Mouse (Mus musculus): ENCODE measurements at regions not wholly inside any gene's neighbourhood (a gene's known extent, or its start where the extent isn't known, plus 50 kb on each side); places are given as distances from the start of the nearest gene placed in this dataset.

- no peak for DNase-seq (ENCODE audit: low read depth)
These were observed 215.8 kb downstream of the Galc start for GRCm38 (mm10) chr12:98043436-98043835.

GRCm38 (mm10) chr12:98039677-98040076, 219.6 kb downstream of the Galc start:
- DNase-seq (ENCODE audit: low read depth): no peak

- DNase-seq (ENCODE audit: low read depth): no peak
These were observed 235.6 kb downstream of the Galc start for GRCm38 (mm10) chr12:98023655-98024054.

GRCm38 (mm10) chr12:98014607-98015278, 244.5 kb downstream of the Galc start:
- no peak for DNase-seq (ENCODE audit: low read depth)

GRCm38 (mm10) chr12:98009175-98009574, 250.1 kb downstream of the Galc start:
- no peak for DNase-seq (ENCODE audit: low read depth)

- DNase-seq (ENCODE audit: low read depth): peak; percentile 15
These were observed 253.4 kb downstream of the Galc start for GRCm38 (mm10) chr12:98005671-98006469.

GRCm38 (mm10) chr12:98002217-98002616, 257.0 kb downstream of the Galc start:
- DNase-seq (ENCODE audit: low read depth): no peak

- no peak for DNase-seq (ENCODE audit: low read depth)
These were observed 264.4 kb downstream of the Galc start for GRCm38 (mm10) chr12:97994884-97995283.

- no peak for DNase-seq (ENCODE audit: low read depth)
These were observed 265.3 kb downstream of the Galc start for GRCm38 (mm10) chr12:97993937-97994336.

GRCm38 (mm10) chr12:97983390-97983789, 275.9 kb downstream of the Galc start:
- DNase-seq (ENCODE audit: low read depth): no peak

GRCm38 (mm10) chr12:97978668-97979067, 280.6 kb downstream of the Galc start:
- DNase-seq (ENCODE audit: low read depth): no peak

GRCm38 (mm10) chr12:97978178-97978651, 281.0 kb downstream of the Galc start:
- DNase-seq (ENCODE audit: low read depth): no peak

GRCm38 (mm10) chr12:97977633-97978032, 281.6 kb downstream of the Galc start:
- DNase-seq (ENCODE audit: low read depth): no peak

- no peak for DNase-seq (ENCODE audit: low read depth)
These were observed 285.2 kb downstream of the Galc start for GRCm38 (mm10) chr12:97973909-97974510.

GRCm38 (mm10) chr12:97957201-97957600, 302.1 kb downstream of the Galc start:
- DNase-seq (ENCODE audit: low read depth): no peak

GRCm38 (mm10) chr12:97953336-97953735, 305.9 kb downstream of the Galc start:
- DNase-seq (ENCODE audit: low read depth): no peak

GRCm38 (mm10) chr12:97952204-97952603, 307.1 kb downstream of the Galc start:
- DNase-seq (ENCODE audit: low read depth): no peak

- no peak for DNase-seq (ENCODE audit: low read depth)
These were observed 309.2 kb downstream of the Galc start for GRCm38 (mm10) chr12:97950072-97950471.

- DNase-seq (ENCODE audit: low read depth): no peak
These were observed 311.8 kb downstream of the Galc start for GRCm38 (mm10) chr12:97947421-97947820.

- DNase-seq (ENCODE audit: low read depth): no peak
These were observed 320.9 kb downstream of the Galc start for GRCm38 (mm10) chr12:97938361-97938760.

- DNase-seq (ENCODE audit: low read depth): no peak
These were observed 329.4 kb downstream of the Galc start for GRCm38 (mm10) chr12:97929877-97930276.

GRCm38 (mm10) chr12:97927036-97927435, 332.2 kb downstream of the Galc start:
- DNase-seq (ENCODE audit: low read depth): no peak
